Mouse (Mus musculus) lung, adult 2 months (tissue): ENCODE measurements at regions not wholly inside any gene's neighbourhood (a gene's known extent, or its start where the extent isn't known, plus 50 kb on each side); places are given as distances from the start of the nearest gene placed in this dataset.

Experiments used
- CTCF ChIP-seq: fragments of 200-500 bp; IDR thresholded peaks from 2 replicates; pipeline ENCODE4 v1.5.1; 2011; ENCODE audit warnings: mild to moderate bottlenecking, low read length, control low read depth; ENCODE audit not compliant: insufficient read depth
- POLR2A ChIP-seq: fragments of 200-500 bp; IDR thresholded peaks from 2 replicates; pipeline ENCODE4 v1.6.1; 2011; ENCODE audit warnings: low read depth, mild to moderate bottlenecking, control low read depth, low read length, borderline replicate concordance; ENCODE audit errors: extremely low read depth

- TF ChIP-seq CTCF (no peak), POLR2A (no peak)
Observed at GRCm38 (mm10) chr7:139777243-139777642, 56.7 kb upstream of the Adgra1 start.
